Mouse (Mus musculus) forebrain, embryonic 14.5 days (tissue): ENCODE results near the gene Srrm2. TPM values are rescaled to one million over a fixed set of nuclear protein-coding genes. Genes with fewer than 3 reads are reported as not detected.

ENCODE experiments used
- ATAC-seq: fragments of 200-750 bp; cut with Nextera tagmentation; 2 replicates; pipeline ENCODE4 v1.8.0; 2017; ENCODE audit warnings: mild to moderate bottlenecking, moderate library complexity
- DNase-seq: peaks from one replicate; pipeline ENCODE4 v3.0.0-alpha.2; 2015; ENCODE audit warnings: low spot score
- H3K27ac ChIP-seq: fragments of 300-500 bp; sonication (generic); 2 replicates; pipeline ENCODE4 v1.5.1; 2014; ENCODE audit warnings: low read depth, mild to moderate bottlenecking, control low read depth, low read length, moderate library complexity
- H3K27me3 ChIP-seq: fragments of 300-500 bp; sonication (generic); replicated peaks from 2 replicates; pipeline ENCODE4 v1.6.1; 2014; ENCODE audit warnings: low read length, control low read depth, mixed read lengths; ENCODE audit not compliant: control insufficient read depth, insufficient read depth
- H3K36me3 ChIP-seq: fragments of 300-500 bp; sonication (generic); 2 replicates; pipeline ENCODE4 v1.6.1; 2014; ENCODE audit warnings: low read length, control low read depth; ENCODE audit not compliant: control insufficient read depth, insufficient read depth
- H3K4me1 ChIP-seq: fragments of 300-500 bp; sonication (generic); 2 replicates; pipeline ENCODE4 v1.6.1; 2014; ENCODE audit warnings: antibody characterized with exemption, low read length, control low read depth; ENCODE audit not compliant: control insufficient read depth, insufficient read depth
- H3K4me2 ChIP-seq: fragments of 300-500 bp; sonication (generic); 2 replicates; pipeline ENCODE4 v1.6.1; 2014; ENCODE audit warnings: mild to moderate bottlenecking, control low read depth, low read length
- H3K4me3 ChIP-seq: fragments of 300-500 bp; sonication (generic); 2 replicates; pipeline ENCODE4 v1.5.1; 2014; ENCODE audit warnings: low read depth, low read length, control low read depth
- H3K9ac ChIP-seq: fragments of 300-500 bp; sonication (generic); 2 replicates; pipeline ENCODE4 v1.6.1; 2014; ENCODE audit warnings: mild to moderate bottlenecking, low read length, control low read depth, moderate library complexity
- H3K9me3 ChIP-seq: fragments of 300-500 bp; sonication (generic); replicated peaks from 2 replicates; pipeline ENCODE4 v1.6.1; 2016; ENCODE audit warnings: low read length, control low read depth, mixed read lengths; ENCODE audit not compliant: control insufficient read depth
- WGBS: fragments of 180-500 bp; shearing (Covaris S2); extraction: QIAGEN DNeasy Blood & Tissue Kit; methylation state at CpG from one replicate; pipeline ENCODE4 v1.1.7; 2014; 5-methylcytosine and 5-hydroxymethylcytosine counted together
- polyA plus RNA-seq: library from polyadenylated mRNA; unstranded; fragments of >200 nt; fragmentation: Nextera tagmentation; extraction: Ambion mirVana; gene quantifications from 2 replicates; pipeline ENCODE4 v1.2.1, GENCODE M21; 2014

Srrm2 gene
- polyA plus RNA-seq, 1 experiment from 2014 or later: 226 TPM

- Histone ChIP-seq H3K36me3 (peaks cover 57% of the 10 kb centered on the region), H3K27ac (no peak overlapping the region), H3K4me2 (no peak overlapping the region)
Measured at GRCm38 (mm10) chr17:23807918-23808317, 17.6 kb downstream of the Srrm2 start.

DNA sequence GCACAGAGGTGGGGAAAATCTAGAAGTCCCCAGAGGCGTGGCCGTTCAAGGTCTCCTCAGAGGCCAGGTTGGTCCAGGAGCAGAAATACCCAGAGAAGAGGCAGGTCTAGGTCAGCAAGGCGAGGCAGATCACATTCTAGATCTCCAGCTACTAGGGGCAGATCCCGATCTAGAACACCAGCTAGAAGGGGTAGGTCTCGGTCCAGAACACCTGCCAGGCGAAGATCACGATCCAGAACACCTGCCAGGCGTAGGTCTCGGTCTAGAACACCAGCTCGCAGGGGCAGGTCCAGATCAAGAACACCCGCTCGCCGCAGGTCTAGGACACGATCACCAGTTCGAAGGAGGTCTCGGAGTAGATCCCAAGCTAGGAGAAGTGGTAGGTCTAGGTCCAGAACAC is 25.3 kb downstream of the Srrm2 start:
- Histone ChIP-seq H3K27ac (no peak overlapping the region), H3K9me3 (peaks cover 13% of the 10 kb centered on the region), H3K9ac (no peak overlapping the region), H3K36me3 (peaks cover 96% of the 10 kb centered on the region), H3K4me2 (no peak overlapping the region), H3K4me3 (no peak overlapping the region), H3K27me3 (no peaks in the 10 kb centered on the region), H3K4me1 (no peaks in the 10 kb centered on the region)
- 99% methylated on average over 16 of the region's 16 CpGs for WGBS
- ATAC-seq (no peak), DNase-seq (no peak)

More at GRCm38 (mm10) chr17:23807918-23808317, 17.6 kb downstream of the Srrm2 start:
- DNase-seq: no peak
- WGBS: 98% methylated on average over 3 of the region's 3 CpGs
- ATAC-seq: no peak
- H3K9ac ChIP-seq: no peak overlapping the region
- H3K27me3 ChIP-seq: no peaks in the 10 kb centered on the region
- no peaks in the 10 kb centered on the region for H3K9me3 ChIP-seq
- H3K4me1 ChIP-seq: peaks cover 16% of the 10 kb centered on the region
- no peak overlapping the region for H3K4me3 ChIP-seq

GRCm38 (mm10) chr17:23818579-23818978 is 28.2 kb downstream of the Srrm2 start:
- 97% methylated on average over 8 of the region's 8 CpGs for WGBS
- Histone ChIP-seq H3K27ac (no peak overlapping the region), H3K27me3 (no peaks in the 10 kb centered on the region), H3K36me3 (peaks cover 99% of the 10 kb centered on the region), H3K4me2 (no peak overlapping the region), H3K4me3 (no peak overlapping the region), H3K4me1 (no peaks in the 10 kb centered on the region), H3K9me3 (peaks cover 13% of the 10 kb centered on the region), H3K9ac (no peak overlapping the region)
- ATAC-seq: no peak
- no peak for DNase-seq

DNA sequence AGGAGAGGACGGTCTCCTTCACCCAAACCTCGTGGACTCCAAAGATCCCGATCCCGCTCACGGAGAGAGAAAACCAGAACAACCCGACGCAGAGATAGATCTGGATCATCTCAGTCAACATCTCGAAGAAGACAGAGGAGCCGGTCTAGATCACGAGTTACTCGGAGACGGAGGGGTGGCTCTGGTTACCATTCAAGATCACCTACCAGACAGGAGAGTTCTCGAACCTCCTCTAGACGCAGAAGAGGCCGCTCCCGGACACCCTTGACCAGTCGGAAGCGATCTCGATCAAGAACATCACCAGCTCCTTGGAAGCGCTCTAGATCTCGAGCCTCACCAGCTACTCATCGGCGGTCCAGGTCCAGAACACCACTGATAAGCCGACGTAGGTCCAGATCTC is 28.9 kb downstream of the Srrm2 start:
- 98% methylated on average over 25 of the region's 25 CpGs for WGBS
- no peak for ATAC-seq

GRCm38 (mm10) chr17:23820731-23821130 is 30.4 kb downstream of the Srrm2 start:
- WGBS: 97% methylated on average over 5 of the region's 5 CpGs
- no peak for ATAC-seq
- H3K4me3 ChIP-seq: no peak overlapping the region
- H3K27ac ChIP-seq: no peak overlapping the region
- no peaks in the 10 kb centered on the region for H3K27me3 ChIP-seq
- DNase-seq: no peak
- H3K36me3 ChIP-seq: peaks cover 100% of the 10 kb centered on the region
- no peak overlapping the region for H3K9ac ChIP-seq
- H3K4me2 ChIP-seq: no peak overlapping the region
- no peaks in the 10 kb centered on the region for H3K4me1 ChIP-seq
- peaks cover 13% of the 10 kb centered on the region for H3K9me3 ChIP-seq

More for the DNA sequence above, 28.9 kb downstream of the Srrm2 start:
- Histone ChIP-seq H3K9ac (no peak overlapping the region), H3K4me3 (no peak overlapping the region), H3K36me3 (peaks cover 100% of the 10 kb centered on the region), H3K27me3 (no peaks in the 10 kb centered on the region), H3K9me3 (peaks cover 13% of the 10 kb centered on the region), H3K27ac (no peak overlapping the region), H3K4me2 (no peak overlapping the region), H3K4me1 (no peaks in the 10 kb centered on the region)
- no peak for DNase-seq

GRCm38 (mm10) chr17:23822094-23822493 is 31.8 kb downstream of the Srrm2 start:
- Histone ChIP-seq H3K4me1 (peaks cover 4% of the 10 kb centered on the region), H3K27ac (no peak overlapping the region), H3K9ac (no peak overlapping the region), H3K36me3 (peaks cover 100% of the 10 kb centered on the region), H3K4me2 (no peak overlapping the region), H3K4me3 (no peak overlapping the region), H3K9me3 (peaks cover 13% of the 10 kb centered on the region), H3K27me3 (no peaks in the 10 kb centered on the region)
- ATAC-seq: no peak
- DNase-seq: no peak
- 85% methylated on average over 6 of the region's 6 CpGs for WGBS

GRCm38 (mm10) chr17:23823018-23823417 is 32.7 kb downstream of the Srrm2 start:
- ATAC-seq (no peak), DNase-seq (no peak)
- H3K4me2 ChIP-seq: no peak overlapping the region
- 85% methylated on average over 16 of the region's 16 CpGs for whole genome bisulfite sequencing
- H3K4me1 ChIP-seq: peaks cover 13% of the 10 kb centered on the region
- peaks cover 11% of the 10 kb centered on the region for H3K9me3 ChIP-seq
- no peak overlapping the region for H3K27ac ChIP-seq
- H3K9ac ChIP-seq: no peak overlapping the region
- no peak overlapping the region for H3K4me3 ChIP-seq
- H3K27me3 ChIP-seq: no peaks in the 10 kb centered on the region
- peaks cover 96% of the 10 kb centered on the region for H3K36me3 ChIP-seq

DNA sequence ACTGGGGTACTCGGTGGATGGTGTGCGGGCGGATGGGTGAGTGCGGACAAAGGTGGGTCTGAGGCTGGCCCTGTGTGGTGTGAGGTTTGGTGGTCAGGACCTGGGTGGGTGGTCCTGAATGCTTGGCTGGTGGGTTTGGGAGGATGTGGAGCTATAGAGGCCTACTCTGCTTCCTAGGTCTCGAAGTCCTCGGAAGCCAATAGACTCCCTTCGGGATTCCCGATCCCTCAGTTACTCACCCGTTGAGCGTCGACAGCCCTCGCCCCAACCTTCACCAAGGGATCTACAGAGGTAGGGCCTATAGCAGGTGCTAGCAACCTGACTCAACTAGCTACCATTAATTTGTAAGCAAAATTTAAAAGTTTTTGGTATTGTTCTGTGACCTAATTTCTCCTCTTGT is 33.3 kb downstream of the Srrm2 start:
- ATAC-seq (no peak), DNase-seq (no peak)
- no peak overlapping the region for H3K4me3 ChIP-seq
- no peak overlapping the region for H3K4me2 ChIP-seq
- H3K27ac ChIP-seq: no peak overlapping the region
- no peak overlapping the region for H3K9ac ChIP-seq
- peaks cover 14% of the 10 kb centered on the region for H3K4me1 ChIP-seq
- H3K36me3 ChIP-seq: peaks cover 90% of the 10 kb centered on the region
- 94% methylated on average over 12 of the region's 12 CpGs for WGBS
- peaks cover 8% of the 10 kb centered on the region for H3K9me3 ChIP-seq
- H3K27me3 ChIP-seq: no peaks in the 10 kb centered on the region

- Histone ChIP-seq H3K27ac (no peak overlapping the region), H3K4me2 (no peak overlapping the region), H3K36me3 (peaks cover 70% of the 10 kb centered on the region), H3K4me1 (peaks cover 14% of the 10 kb centered on the region), H3K9me3 (no peaks in the 10 kb centered on the region), H3K9ac (no peak overlapping the region), H3K27me3 (no peaks in the 10 kb centered on the region), H3K4me3 (no peak overlapping the region)
- WGBS: 87% methylated on average over 4 of the region's 4 CpGs
- DNase-seq (no peak), ATAC-seq (no peak)
Measured at GRCm38 (mm10) chr17:23825591-23825990, 35.3 kb downstream of the Srrm2 start.
